Mouse (Mus musculus) liver, adult 2 months (tissue): ENCODE results near the gene Olfr750.

Experiments
- CTCF ChIP-seq: fragments of 200-500 bp; IDR thresholded peaks from 2 replicates; pipeline ENCODE4 v1.5.1; 2011; ENCODE audit warnings: low read depth, low read length, control low read depth
- POLR2A ChIP-seq: fragments of 200-500 bp; IDR thresholded peaks from 2 replicates; pipeline ENCODE4 v1.6.1; 2011; ENCODE audit warnings: low read length, control low read depth; ENCODE audit not compliant: insufficient read depth; ENCODE audit errors: extremely low read depth

GRCm38 (mm10) chr14:51069617-51070016, 4.6 kb downstream of the Olfr750 start:
- TF ChIP-seq CTCF (peak; percentile 26; the same call in 1 of the 2 replicates), POLR2A (no peak)
